Mouse (Mus musculus): ENCODE data around the gene Tnpo2.

DNA sequence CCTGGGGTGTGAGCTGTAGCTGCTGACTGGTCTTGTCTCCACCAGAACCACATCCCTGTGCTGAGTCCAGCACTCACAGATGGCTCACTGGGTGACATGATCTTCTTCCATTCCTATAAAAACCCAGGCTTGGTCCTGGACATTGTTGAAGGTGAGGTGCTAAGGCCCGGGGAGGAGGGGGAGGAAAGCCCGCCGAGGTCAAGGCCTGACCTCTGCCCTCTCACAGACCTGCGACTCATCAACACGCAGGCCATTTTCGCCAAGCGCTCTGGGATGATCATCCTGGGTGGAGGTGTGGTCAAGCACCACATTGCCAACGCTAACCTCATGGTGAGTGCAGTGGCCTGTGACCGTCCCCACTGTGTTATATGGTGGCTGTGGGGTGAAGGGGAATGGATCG lies 37.5 kb downstream of the Tnpo2 start:
- TF ChIP-seq CTCF (IDR thresholded peaks at IDR 0.05; ENCODE audit: low read depth): no peak
- TF ChIP-seq EP300 (optimal IDR thresholded peaks at IDR 0.05): no peak

All from stomach, postnatal 0 days (tissue).